ENCODE assay signal across 19 mouse cellular contexts in genomic region chr7:112992928-112993327, GRCm38 (mm10). TPM values are rescaled to one million over a fixed set of nuclear protein-coding genes. Genes with fewer than 3 reads are reported as not detected.
A peak's percentile ranks its signal among the peaks of the same experiment; 100 is the strongest.
DNase-seq lines count a peak whose midpoint lies in the region; ATAC-seq lines count a peak whose summit lies in the region.
"Had no signal": no experiment of that assay in that cellular context is flagged by ENCODE, and none has a peak within 500 bp of the region (broad histone marks: within the 10 kb centered on the region; RNA-seq: fewer than 3 reads in every experiment).

No protein-coding gene starts in this region.

- no peak overlapping the region for H3K9ac ChIP-seq in stomach, embryonic 16.5 days (ENCODE audit: low read length)
- H3K9ac ChIP-seq: embryonic facial prominence, embryonic 15.5 days; forebrain, embryonic 12.5 days; heart, embryonic 13.5 days; limb, embryonic 13.5 days; midbrain, embryonic 12.5 days; neural tube, embryonic 15.5 days had no signal

- H3K27ac ChIP-seq in stomach, embryonic 16.5 days (ENCODE audit: low read length), result peak overlapping the region; percentile 38
- H3K27ac ChIP-seq: embryonic facial prominence, embryonic 15.5 days; forebrain, embryonic 12.5 days; heart, embryonic 13.5 days; limb, embryonic 13.5 days; midbrain, embryonic 12.5 days; neural tube, embryonic 15.5 days had no signal

- ATAC-seq in stomach, embryonic 16.5 days (ENCODE audit: insufficient read depth, low FRiP score), result peak; percentile 17; the same call in 1 of the 2 replicates

- H3K9me3 ChIP-seq in stomach, embryonic 16.5 days (replicated peaks; ENCODE audit: control insufficient read depth, low read length), result no peaks in the 10 kb centered on the region
- H3K9me3 ChIP-seq: embryonic facial prominence, embryonic 15.5 days; forebrain, embryonic 12.5 days; limb, embryonic 13.5 days; midbrain, embryonic 12.5 days; neural tube, embryonic 15.5 days had no signal

- no peaks in the 10 kb centered on the region for H3K36me3 ChIP-seq in stomach, embryonic 16.5 days (ENCODE audit: control insufficient read depth, insufficient read depth, low read length)
- H3K36me3 ChIP-seq: embryonic facial prominence, embryonic 15.5 days; forebrain, embryonic 12.5 days; heart, embryonic 13.5 days; limb, embryonic 13.5 days; midbrain, embryonic 12.5 days; neural tube, embryonic 15.5 days had no signal

- no peak overlapping the region for H3K4me3 ChIP-seq in stomach, embryonic 16.5 days (replicated peaks; ENCODE audit: low read length)
- H3K4me3 ChIP-seq: embryonic facial prominence, embryonic 15.5 days; forebrain, embryonic 12.5 days; heart, embryonic 13.5 days; limb, embryonic 13.5 days; midbrain, embryonic 12.5 days; neural tube, embryonic 15.5 days had no signal

- H3K27me3 ChIP-seq in stomach, embryonic 16.5 days (ENCODE audit: control insufficient read depth, insufficient read depth, low read length), result no peaks in the 10 kb centered on the region
- H3K27me3 ChIP-seq: CH12.LX; embryonic facial prominence, embryonic 15.5 days; forebrain, embryonic 12.5 days; heart, embryonic 13.5 days; limb, embryonic 13.5 days; midbrain, embryonic 12.5 days; neural tube, embryonic 15.5 days had no signal

- peak; percentile 16 for DNase-seq in embryo, embryonic 9.5 days (ENCODE audit: extremely low spot score)
- no peak for DNase-seq in embryo, embryonic 10.5 days (ENCODE audit: low spot score)
- peak; percentile 5 for DNase-seq in ovary, postnatal 14 days (ENCODE audit: low spot score)
- no peak for DNase-seq in ovary, postnatal 36 days (ENCODE audit: low spot score)
- peak; percentile 68 for DNase-seq in large intestine, adult 2 months (ENCODE audit: low read depth, low spot score)
- DNase-seq in spleen, postnatal 10 days (ENCODE audit: low spot score in 2 of 2), result no peak
- no peak for DNase-seq in cerebellum, postnatal 25 days
- DNase-seq: adrenal gland, postnatal 25 days; cerebellum, adult 9-10 months; thymus, adult 18-20 months had no signal

- H3K4me1 ChIP-seq in stomach, embryonic 16.5 days (ENCODE audit: control insufficient read depth, insufficient read depth, low read length), result 0 out of 2 replicates have a peak, but pooled peaks cover 2% of the 10 kb centered on the region
- H3K4me1 ChIP-seq: embryonic facial prominence, embryonic 15.5 days; forebrain, embryonic 12.5 days; heart, embryonic 13.5 days; limb, embryonic 13.5 days; midbrain, embryonic 12.5 days; neural tube, embryonic 15.5 days had no signal

- H3K4me2 ChIP-seq in stomach, embryonic 16.5 days (ENCODE audit: low read depth, low read length), result no peak overlapping the region
- H3K4me2 ChIP-seq: embryonic facial prominence, embryonic 15.5 days; forebrain, embryonic 12.5 days; heart, embryonic 13.5 days; limb, embryonic 13.5 days; midbrain, embryonic 12.5 days; neural tube, embryonic 15.5 days had no signal

- 30% methylated on average over 5 of the region's 5 CpGs for WGBS in large intestine, adult 2 months
- WGBS in stomach, embryonic 16.5 days, result 62% methylated on average over 5 of the region's 5 CpGs

RNA-seq across cellular contexts. Expression of gene Rassf10, which starts 39.2 kb away (rescaled TPM):
- 0.29 and 0.51 TPM in 2 replicates for polyA plus RNA-seq in large intestine, adult 2 months (2012; rRNA removed)
- polyA plus RNA-seq in stomach, embryonic 16.5 days (2015; fragmentation: Nextera tagmentation; extraction: Ambion mirVana), result 5.3 and 6.3 TPM in 2 replicates
- polyA plus RNA-seq: liver, embryonic 16.5 days had no signal

Comparison
In these comparisons a context has a peak if more than half of its experiments do, and no peak if none do; other contexts are left out.
1. DNase-seq: peak in embryo, embryonic 9.5 days (single experiment), ovary, postnatal 14 days (single experiment) and large intestine, adult 2 months (single experiment); none in embryo, embryonic 10.5 days (single experiment), ovary, postnatal 36 days (single experiment), spleen, postnatal 10 days (0 of 2) and cerebellum, postnatal 25 days (0 of 2).